Comparison of ENCODE assay signal across 8 mouse cellular contexts in genomic region chr1:75521321-75522031, GRCm38 (mm10). TPM values are rescaled to one million over a fixed set of nuclear protein-coding genes. Genes with fewer than 3 reads are reported as not detected.
DNase-seq lines count a peak whose midpoint lies in the region; ATAC-seq lines count a peak whose summit lies in the region.

Gene Stk11ip, plus strand, starts transcription at chr1:75521529.

- no peaks in the 10 kb centered on the region for H3K27me3 ChIP-seq in hindbrain, embryonic 15.5 days

- peak within 1 kb of the TSS; percentile 53 for H3K9ac ChIP-seq in hindbrain, embryonic 15.5 days

- no peaks in the 10 kb centered on the region for H3K9me3 ChIP-seq in hindbrain, embryonic 15.5 days

- H3K4me1 ChIP-seq in hindbrain, embryonic 15.5 days (replicated peaks): peaks cover 15% of the 10 kb centered on the region

- H3K4me2 ChIP-seq in hindbrain, embryonic 15.5 days: peak within 1 kb of the TSS; percentile 78

- peak; percentile 92 for DNase-seq in T-cell, adult 2 months (ENCODE audit: low spot score)
- peak; percentile 90 to 93 for DNase-seq in cerebellum, postnatal 36 days
- DNase-seq in frontal cortex, postnatal 36 days (ENCODE audit: low spot score in 2 of 2): peak; percentile 93 to 94
- DNase-seq in left cerebral cortex, adult 11 months (ENCODE audit: low spot score): peak; percentile 89
- peak; percentile 94 to 96 for DNase-seq in lung, postnatal 4 days
- peak; percentile 92 for DNase-seq in retina, postnatal 7 days (ENCODE audit: low read depth, low spot score)
- DNase-seq in urinary bladder, adult 2 months (ENCODE audit: low spot score): peak; percentile 82

- H3K4me3 ChIP-seq in hindbrain, embryonic 15.5 days: peak within 1 kb of the TSS; percentile 84

- peak within 1 kb of the TSS; percentile 84 for H3K27ac ChIP-seq in hindbrain, embryonic 15.5 days (replicated peaks)

- ATAC-seq in hindbrain, embryonic 15.5 days (ENCODE audit: low FRiP score, low read depth): peak; percentile 97

- peaks cover 5% of the 10 kb centered on the region; the same call in 1 of the 2 replicates for H3K36me3 ChIP-seq in hindbrain, embryonic 15.5 days

- under 1% methylated on average over 46 of the region's 46 CpGs for whole genome bisulfite sequencing in hindbrain, embryonic 15.5 days

RNA-seq across cellular contexts. Expression of gene Stk11ip, which starts in this region (rescaled TPM):
- 20.1 and 21.0 TPM in 2 replicates for polyA plus RNA-seq in hindbrain, embryonic 15.5 days (2015; fragmentation: Nextera tagmentation; extraction: Ambion mirVana)
- polyA plus RNA-seq in urinary bladder, adult 2 months (2012; rRNA removed): 19.0 and 19.7 TPM in 2 replicates

Comparison
In these comparisons a context has a peak if more than half of its experiments do, and no peak if none do; other contexts are left out.
1. Peak in every context shown above with its lines: DNase-seq, ATAC-seq, H3K4me3 ChIP-seq and H3K27ac ChIP-seq.